Mouse (Mus musculus): Measurements from ENCODE around the gene Hist1h3f.
"Not testable (repeated sequence)": the region's sequence is repeated elsewhere in the genome, so short reads cannot be mapped to it uniquely, and the experiment has no call there.

DNA sequence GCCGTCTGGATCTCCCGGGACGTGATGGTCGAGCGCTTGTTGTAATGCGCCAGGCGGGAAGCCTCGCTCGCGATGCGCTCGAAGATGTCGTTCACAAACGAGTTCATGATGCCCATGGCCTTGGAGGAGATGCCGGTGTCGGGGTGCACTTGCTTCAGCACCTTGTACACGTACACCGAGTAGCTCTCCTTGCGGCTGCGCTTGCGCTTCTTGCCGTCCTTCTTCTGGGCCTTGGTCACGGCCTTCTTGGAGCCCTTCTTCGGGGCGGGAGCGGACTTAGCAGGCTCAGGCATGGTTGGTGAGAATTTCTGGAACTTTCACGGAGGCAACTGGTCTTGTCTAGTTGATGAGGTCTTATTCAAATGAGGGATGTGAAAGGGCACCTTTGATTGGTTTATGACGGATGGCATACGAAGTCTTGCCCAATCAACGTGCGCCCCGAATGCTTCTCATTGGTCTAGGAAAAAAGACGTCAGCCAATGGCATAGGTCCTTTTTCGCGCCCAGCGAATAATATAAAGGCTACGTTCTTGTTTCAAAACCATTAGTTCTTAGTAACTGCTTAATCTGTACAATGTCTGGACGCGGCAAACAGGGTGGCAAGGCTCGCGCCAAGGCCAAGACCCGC is 30.2 kb downstream of the Hist1h3f start, which contains the start of the genes Hist1h2bf and Hist1h2ad:
- not testable (repeated sequence) for TF ChIP-seq POLR2A (IDR thresholded peaks at IDR 0.05; ENCODE audit: control insufficient read depth, low read depth, low read length); CTCF (IDR thresholded peaks at IDR 0.05; ENCODE audit: control insufficient read depth, insufficient read depth, insufficient replicate concordance, low read depth, low read length)
